Mouse (Mus musculus) cerebellum, adult (tissue): ENCODE data around the gene Ctnnal1.
A peak's percentile ranks its signal among the peaks of the same experiment; 100 is the strongest.
"Not testable (repeated sequence)": the region's sequence is repeated elsewhere in the genome, so short reads cannot be mapped to it uniquely, and the experiment has no call there.

Source experiments
- ATAC-seq: cut with Nextera tagmentation; 2 replicates; pipeline ENCODE4 v1.9.2; 2017; ENCODE audit warnings: mild to moderate bottlenecking, moderate library complexity, mixed read lengths; ENCODE audit not compliant: insufficient number of reproducible peaks, low FRiP score, low TSS enrichment

The Ctnnal1 gene

DNA sequence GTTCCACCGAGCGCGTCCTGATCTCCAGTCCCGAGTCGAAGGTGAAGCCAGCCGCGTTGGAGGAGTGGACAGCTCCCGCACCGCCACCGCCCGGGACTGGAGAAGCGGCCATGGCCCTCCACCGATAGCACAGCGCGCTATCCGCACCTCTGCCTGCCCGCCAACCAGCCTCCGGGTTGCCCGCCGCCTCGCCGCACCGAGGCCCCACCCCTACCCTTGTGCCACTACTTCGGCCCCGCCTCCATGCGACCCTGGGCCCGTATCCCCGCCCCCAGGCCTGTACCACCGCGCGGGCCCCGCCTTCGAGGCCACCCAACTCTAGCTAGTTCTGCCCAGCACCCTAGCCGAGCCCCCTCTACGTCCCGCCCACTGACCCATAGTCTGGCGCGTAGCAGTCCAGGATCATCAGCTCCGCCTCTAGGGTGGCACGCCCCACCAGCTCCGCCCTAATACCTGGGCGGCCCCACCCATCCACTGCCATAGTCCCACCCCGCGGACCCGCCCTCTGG is at the start of gene Ctnnal1:
Ctnnal1 (minus strand) TSS at position 186 of the 509 bp plus-strand sequence.
- ATAC-seq, result peak; percentile 91

- ATAC-seq, result no peak
Measured at GRCm38 (mm10) chr4:56914761-56915160, 49.8 kb upstream of the Ctnnal1 start.

GRCm38 (mm10) chr4:56914338-56914737 is 49.4 kb upstream of the Ctnnal1 start:
- ATAC-seq, result no peak

DNA sequence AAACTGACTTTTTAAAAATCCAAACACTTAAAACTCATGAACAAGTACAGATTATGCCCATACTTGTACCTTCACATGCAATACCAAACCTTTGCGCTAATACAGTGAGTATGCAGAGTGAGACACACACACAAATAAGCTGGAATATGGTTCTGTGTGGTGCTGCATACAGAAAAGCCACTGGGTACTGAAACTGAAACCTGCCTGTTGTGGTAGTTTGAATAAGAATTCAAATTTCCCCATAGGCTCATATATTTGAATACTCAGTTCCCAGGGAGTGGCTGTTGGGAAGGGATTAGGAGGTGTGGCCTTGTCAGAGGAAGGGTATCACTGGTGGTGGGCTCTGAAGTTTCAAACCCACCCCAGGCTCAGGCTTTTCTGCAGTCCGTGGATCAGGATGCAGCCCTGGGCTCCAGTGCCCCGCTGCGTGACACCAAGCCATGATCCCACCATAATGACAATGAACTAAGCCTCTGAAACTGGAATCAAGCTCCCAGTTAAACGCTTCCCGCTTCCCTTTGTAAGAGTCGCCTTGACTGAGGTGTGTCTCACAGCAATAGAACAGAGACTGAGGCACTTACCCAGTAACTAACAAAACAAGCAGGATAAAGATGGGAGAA is 47.5 kb upstream of the Ctnnal1 start:
- no peak for ATAC-seq

DNA sequence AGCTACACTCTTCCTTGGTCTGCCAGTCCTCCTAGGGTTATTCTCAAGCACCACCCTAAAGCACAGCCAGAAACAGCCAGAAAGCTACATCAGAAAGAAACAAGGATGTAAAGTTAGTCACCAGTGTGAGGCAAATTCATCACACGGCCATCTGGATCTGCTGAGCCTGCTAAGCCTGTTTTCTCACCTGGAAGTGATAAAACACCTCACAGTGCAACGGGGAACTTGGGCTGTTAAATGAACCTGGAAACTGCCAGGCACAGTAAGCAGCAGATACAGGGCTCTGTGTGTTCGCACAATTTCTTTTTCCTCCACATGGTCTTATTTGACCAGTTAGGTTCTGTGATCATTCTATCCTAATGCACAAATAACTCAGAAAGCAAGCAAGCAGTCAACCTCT is 44.6 kb upstream of the Ctnnal1 start:
- ATAC-seq, result no peak

DNA sequence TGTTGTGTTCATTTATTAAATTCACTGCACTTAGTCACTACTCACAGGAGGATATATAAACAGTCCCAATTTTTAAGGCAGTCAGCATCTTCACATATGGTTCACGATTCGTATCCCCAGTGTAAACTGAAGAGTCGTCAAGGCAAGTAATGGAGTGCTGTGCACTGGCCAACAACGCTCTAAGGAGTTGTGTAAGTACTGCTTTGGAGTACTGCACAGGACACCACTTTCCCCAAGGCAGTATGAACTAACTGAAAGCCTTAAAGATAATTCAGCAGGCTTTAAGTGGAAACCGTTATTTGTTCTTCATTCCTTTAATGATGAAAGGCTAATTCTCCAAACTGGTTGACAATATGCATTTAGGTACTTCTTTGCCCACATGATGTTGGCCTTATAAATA is 42.7 kb upstream of the Ctnnal1 start:
- no peak for ATAC-seq

DNA sequence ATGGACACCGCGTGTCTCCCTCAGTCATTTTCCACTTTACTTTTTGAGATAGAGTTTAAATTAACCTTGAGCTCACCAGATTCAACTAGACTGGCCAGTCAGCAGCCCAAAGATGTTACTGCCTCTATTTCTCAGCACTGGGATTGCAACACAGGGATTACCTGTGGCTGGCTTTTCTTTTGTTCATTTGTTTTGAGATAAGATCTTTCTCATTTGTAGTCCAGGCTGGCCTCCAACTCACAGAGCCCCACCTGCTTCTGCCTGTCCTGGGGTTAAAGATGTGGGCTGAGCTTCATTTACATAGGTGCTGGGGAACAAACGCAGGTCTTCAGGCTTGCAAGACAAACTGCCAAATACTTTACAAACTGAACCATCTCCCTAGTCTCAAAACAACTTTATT is 41.9 kb upstream of the Ctnnal1 start:
- ATAC-seq, result no peak

DNA sequence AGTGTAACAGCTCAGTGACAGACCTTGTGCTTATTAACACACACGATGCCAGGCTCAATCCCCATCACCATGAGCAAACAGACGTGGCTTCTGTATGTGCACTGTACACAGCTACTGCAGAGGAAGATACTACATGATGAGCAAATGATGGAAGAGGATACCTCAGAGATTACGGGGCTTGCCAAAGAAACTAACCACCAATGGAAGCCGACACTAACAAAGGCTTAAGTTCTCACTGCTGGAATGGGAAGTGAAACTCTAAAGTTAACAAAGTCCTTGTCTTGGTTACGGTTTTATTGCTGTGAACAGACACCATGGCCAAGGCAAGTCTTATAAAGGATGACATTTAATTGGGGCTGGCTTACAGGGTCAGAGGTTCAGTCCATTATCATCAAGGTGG is 40.5 kb upstream of the Ctnnal1 start:
- no peak for ATAC-seq

- ATAC-seq, result no peak
Measured at GRCm38 (mm10) chr4:56901671-56902070, 36.7 kb upstream of the Ctnnal1 start.

DNA sequence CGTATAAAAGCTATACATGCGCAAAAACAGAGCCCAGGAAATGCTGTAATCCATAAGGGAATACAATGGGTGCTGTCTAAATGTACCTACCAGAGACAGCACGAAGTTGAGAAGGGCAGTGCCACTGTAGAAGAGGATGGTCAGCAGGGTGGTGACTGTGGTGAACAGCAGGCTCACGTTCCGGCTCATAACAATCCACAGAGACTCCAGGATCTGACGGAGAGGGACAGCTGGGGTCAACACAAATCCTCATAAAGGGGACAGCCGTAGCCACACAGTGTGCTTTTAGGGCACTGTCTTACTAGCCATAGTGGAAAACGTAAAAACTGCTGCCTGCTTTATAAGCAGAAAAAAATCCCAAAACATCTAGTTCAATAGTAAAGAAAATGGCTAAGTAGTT is 34.2 kb upstream of the Ctnnal1 start:
- no peak for ATAC-seq

DNA sequence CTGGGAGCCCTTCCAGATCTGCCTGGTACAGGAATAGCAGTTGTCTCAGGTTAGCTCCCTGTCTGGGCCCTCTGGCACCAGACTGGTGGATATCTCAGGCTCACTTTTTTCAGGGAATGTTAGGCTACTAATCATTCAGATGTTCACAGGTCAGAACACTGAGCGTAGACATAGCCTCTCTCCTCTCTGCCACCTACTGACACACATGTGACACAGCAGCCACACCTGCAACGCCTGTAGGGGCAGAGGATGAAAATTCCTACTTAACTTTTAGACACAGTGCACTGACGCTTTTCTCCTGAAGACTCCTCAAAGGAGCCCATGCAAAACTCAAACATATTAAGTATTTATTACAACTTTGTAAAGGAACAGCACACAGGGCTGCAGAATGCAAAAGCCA is 32.5 kb upstream of the Ctnnal1 start:
- ATAC-seq, result no peak

DNA sequence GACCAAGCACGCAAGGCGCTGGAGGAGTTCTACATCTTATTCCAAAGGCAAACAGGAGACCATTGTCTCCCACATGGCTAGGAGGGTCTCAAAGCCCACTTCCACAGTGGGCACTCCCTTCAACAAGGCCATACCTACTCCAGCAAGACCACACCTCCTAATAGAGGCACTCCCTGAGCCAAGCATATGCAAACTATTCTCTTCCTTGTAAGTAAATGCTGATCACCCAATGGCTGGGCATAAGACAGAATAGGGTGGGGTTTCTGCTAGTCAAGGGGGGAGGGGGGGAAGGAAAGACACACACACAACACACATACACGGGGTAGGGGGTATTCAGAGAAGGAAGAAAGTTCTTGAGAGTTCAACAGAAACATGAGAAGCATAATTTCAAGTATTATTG is 29.2 kb upstream of the Ctnnal1 start:
- no peak for ATAC-seq

DNA sequence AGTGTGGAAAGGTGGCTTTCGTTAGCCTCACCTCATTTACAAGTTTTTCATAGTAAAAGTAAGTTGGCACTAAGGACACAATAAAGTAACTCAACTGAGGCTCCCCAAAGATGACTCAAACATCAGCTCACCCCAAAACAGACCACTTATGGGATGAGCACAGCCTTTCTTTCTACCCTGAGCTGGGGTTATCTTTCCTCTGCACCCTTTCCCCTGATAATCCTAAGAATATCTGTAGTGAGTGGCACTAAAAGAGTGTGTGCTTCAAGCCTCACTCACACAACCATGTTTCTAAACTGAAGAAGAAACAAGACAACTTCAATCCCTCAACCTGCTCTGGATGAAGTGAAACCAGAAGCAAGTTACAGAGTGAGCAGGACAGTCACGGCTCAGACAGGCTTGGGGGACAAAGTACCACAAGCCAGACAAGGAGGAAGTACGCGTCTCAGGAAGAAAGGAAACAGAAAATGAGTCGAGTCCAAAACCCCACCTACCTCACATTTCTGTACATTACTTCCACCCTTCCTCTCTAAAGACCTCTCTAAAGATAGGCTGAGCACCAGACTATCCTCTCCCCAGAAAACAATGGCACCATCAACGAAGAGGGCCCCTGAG is 27.6 kb upstream of the Ctnnal1 start:
- ATAC-seq, result no peak

GRCm38 (mm10) chr4:56888483-56888882 is 23.5 kb upstream of the Ctnnal1 start:
- ATAC-seq, result no peak

DNA sequence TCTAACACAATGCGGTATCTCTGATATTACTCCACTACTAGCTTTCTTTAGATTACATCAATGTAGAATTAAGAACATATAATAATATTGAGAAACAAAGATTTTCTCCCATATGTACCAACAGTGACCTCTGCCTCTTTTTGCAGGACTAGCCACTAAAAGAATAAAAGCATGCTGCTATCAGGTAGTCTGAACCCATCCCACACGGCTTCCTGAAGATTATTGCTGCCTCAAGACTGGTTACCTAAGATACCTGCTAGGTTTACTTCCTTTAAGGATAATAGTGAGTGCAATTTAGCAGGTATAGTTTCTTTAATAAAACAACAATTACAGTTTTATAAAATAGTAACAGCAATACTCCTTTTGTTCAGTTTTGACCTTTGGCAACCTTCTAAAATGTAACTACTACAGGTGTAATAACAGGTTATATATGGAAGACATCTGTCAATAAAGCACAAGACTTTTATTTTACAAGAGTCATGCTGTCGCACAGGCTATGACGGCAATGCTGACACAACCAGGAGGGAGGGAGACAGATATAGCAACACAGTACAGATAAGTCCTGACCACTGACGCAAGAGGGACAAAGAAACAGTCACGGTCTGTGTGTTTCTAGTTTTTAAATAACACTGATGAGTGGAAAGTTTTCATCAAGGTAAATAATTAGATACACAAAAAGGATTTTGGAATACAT is 21.4 kb upstream of the Ctnnal1 start:
- ATAC-seq, result no peak

DNA sequence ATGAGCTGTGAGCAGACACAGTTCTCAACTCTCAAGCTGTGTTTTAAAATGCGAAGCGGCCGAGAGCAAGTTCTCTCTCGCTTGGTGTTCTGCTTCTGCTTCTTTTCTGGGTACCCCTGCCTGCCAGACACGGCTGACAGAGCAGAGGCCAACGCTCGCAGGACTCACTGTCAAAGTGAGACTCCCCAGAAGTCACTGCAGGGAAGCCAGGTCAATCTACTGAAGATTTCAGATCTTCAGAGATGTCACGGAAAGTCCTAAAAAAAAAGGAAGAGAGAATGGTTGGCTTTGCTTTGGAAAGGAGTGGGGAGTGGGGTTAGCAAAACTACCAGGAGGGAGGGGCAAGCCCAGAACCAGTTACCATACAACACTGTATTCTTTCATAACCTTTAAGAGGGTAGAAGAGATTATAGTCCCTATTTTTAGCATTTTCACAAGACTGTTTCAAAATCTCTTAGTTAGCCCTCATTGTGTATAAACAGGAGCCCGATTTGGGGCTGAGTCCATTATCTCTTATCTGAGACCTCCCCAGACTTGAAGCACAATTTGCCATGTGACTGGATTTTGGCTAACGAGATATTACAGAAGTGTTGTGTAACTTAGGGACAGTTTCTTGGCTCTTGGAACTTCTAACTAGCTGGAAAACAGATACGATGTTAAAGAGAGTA is 15.2 kb upstream of the Ctnnal1 start:
- ATAC-seq, result no peak

GRCm38 (mm10) chr4:56878971-56879370 is 14.0 kb upstream of the Ctnnal1 start:
- no peak for ATAC-seq

- not testable (repeated sequence) for ATAC-seq
Measured at GRCm38 (mm10) chr4:56870541-56870940, 5.6 kb upstream of the Ctnnal1 start.

GRCm38 (mm10) chr4:56867761-56868160 is 2.8 kb upstream of the Ctnnal1 start:
- ATAC-seq, result no peak

DNA sequence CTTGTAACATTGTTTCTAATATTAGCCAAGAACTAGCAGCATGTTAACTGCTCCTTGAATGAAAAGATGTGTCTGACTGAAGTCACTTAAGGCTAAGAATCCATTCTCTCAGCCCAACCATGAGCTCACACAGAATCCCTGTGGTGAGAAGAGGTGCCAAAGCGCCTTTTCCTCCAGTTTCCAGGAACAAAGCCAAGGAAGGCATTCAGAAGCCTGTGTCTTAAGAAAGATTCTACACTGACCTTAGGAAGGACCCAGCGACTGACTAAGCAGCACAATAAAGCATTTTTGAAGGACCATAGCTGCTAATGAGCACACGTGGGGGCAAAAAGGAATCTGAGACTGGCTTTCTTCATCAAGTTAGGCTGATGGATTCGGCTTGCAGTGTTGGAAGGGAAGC is 983 bp upstream of the Ctnnal1 start:
- ATAC-seq, result no peak

GRCm38 (mm10) chr4:56864417-56865001 is 479 bp downstream of the Ctnnal1 start:
- peak; percentile 57 for ATAC-seq
